Mouse (Mus musculus) MEL (cell line): ENCODE measurements at regions not wholly inside any gene's neighbourhood (a gene's known extent, or its start where the extent isn't known, plus 50 kb on each side); places are given as distances from the start of the nearest gene placed in this dataset.

Source experiments
- DNase-seq: peaks from one replicate; pipeline ENCODE4 v3.0.0; 2011; ENCODE audit warnings: low read depth, low spot score
- H3K27ac ChIP-seq: 2 replicates; pipeline ENCODE4 v1.5.1; 2012; ENCODE audit warnings: low read depth, mild to moderate bottlenecking, control low read depth, low read length, moderate library complexity; ENCODE audit not compliant: control insufficient read depth
- H3K27me3 ChIP-seq, 2 experiments: fragments of 150-350 bp in 1 of 2; sonication (generic) in 1 of 2; 2 replicates each; pipeline ENCODE4 v1.6.1; 2012; ENCODE audit warnings: low read length in 2 of 2, mild to moderate bottlenecking in 2 of 2, improper control_type of control experiment in 1 of 2, moderate library complexity in 1 of 2; ENCODE audit not compliant: insufficient read depth in 2 of 2, control insufficient read depth in 1 of 2
- H3K36me3 ChIP-seq, 2 experiments: 2 replicates each; pipeline ENCODE4 v1.6.1; 2012 to 2014; ENCODE audit warnings: low read length in 2 of 2, improper control_type of control experiment in 1 of 2, inconsistent platforms in 1 of 2, mild to moderate bottlenecking in 1 of 2; ENCODE audit not compliant: insufficient read depth in 2 of 2, control insufficient read depth in 1 of 2
- H3K4me1 ChIP-seq, 2 experiments: fragments of 150-350 bp in 1 of 2; sonication (generic) in 1 of 2; 2 replicates each; pipeline ENCODE4 v1.6.1; 2012; ENCODE audit warnings: low read length in 2 of 2, improper control_type of control experiment in 1 of 2, mild to moderate bottlenecking in 1 of 2; ENCODE audit not compliant: insufficient read depth in 2 of 2, control insufficient read depth in 1 of 2
- H3K4me3 ChIP-seq, 2 experiments: fragments of 150-350 bp in 1 of 2; sonication (generic) in 1 of 2; 2 replicates each; pipeline ENCODE4 v1.5.1; 2012; ENCODE audit warnings: low read depth in 2 of 2, low read length in 2 of 2, mild to moderate bottlenecking in 2 of 2, moderate library complexity in 2 of 2, control low read depth in 1 of 2, improper control_type of control experiment in 1 of 2; ENCODE audit not compliant: control insufficient read depth in 1 of 2, insufficient read depth in 1 of 2
- H3K79me2 ChIP-seq: 2 replicates; pipeline ENCODE4 v1.6.1; 2012; ENCODE audit warnings: mild to moderate bottlenecking, low read length, moderate library complexity; ENCODE audit not compliant: control insufficient read depth, poor library complexity, insufficient read depth
- H3K9ac ChIP-seq: 2 replicates; pipeline ENCODE4 v1.6.1; 2012; ENCODE audit warnings: low read depth, mild to moderate bottlenecking, control low read depth, low read length, moderate library complexity; ENCODE audit not compliant: control insufficient read depth, poor library complexity, severe bottlenecking
- H3K9me3 ChIP-seq: fragments of 150-350 bp; sonication (generic); replicated peaks from 2 replicates; pipeline ENCODE4 v1.6.1; 2012; ENCODE audit warnings: mild to moderate bottlenecking, low read length, improper control_type of control experiment, moderate library complexity; ENCODE audit not compliant: insufficient read depth
- CHD1 ChIP-seq: IDR thresholded peaks from 2 replicates; pipeline ENCODE4 v1.6.1; 2012; ENCODE audit warnings: low read depth, mild to moderate bottlenecking, inconsistent platforms, low read length, improper control_type of control experiment
- E2F4 ChIP-seq: IDR thresholded peaks from 2 replicates; pipeline ENCODE4 v1.6.1; 2011; ENCODE audit warnings: low read depth, low read length, improper control_type of control experiment, borderline replicate concordance
- ELF1 ChIP-seq: IDR thresholded peaks from 2 replicates; pipeline ENCODE4 v1.6.1; 2014; ENCODE audit warnings: low read depth, mild to moderate bottlenecking, inconsistent platforms, low read length, improper control_type of control experiment, moderate library complexity
- EP300 ChIP-seq, 2 experiments: IDR thresholded peaks; 2 replicates each; pipeline ENCODE4 v1.6.1; 2011; ENCODE audit warnings: improper control_type of control experiment in 2 of 2, low read length in 2 of 2, low read depth in 1 of 2, mild to moderate bottlenecking in 1 of 2
- ETS1 ChIP-seq: IDR thresholded peaks from 2 replicates; pipeline ENCODE4 v1.6.1; 2012; ENCODE audit warnings: low read depth, mild to moderate bottlenecking, inconsistent platforms, low read length, improper control_type of control experiment, moderate library complexity
- HCFC1 ChIP-seq: IDR thresholded peaks from 2 replicates; pipeline ENCODE4 v1.6.1; 2012; ENCODE audit warnings: low read depth, mild to moderate bottlenecking, inconsistent platforms, low read length, improper control_type of control experiment, moderate library complexity
- JUND ChIP-seq: IDR thresholded peaks from 2 replicates; pipeline ENCODE4 v1.6.1; 2011; ENCODE audit warnings: low read depth, mild to moderate bottlenecking, improper control_type of control experiment, low read length
- MXI1 ChIP-seq: IDR thresholded peaks from 2 replicates; pipeline ENCODE4 v1.6.1; 2011; ENCODE audit warnings: mild to moderate bottlenecking, low read depth, low read length, improper control_type of control experiment
- MYB ChIP-seq: IDR thresholded peaks from 2 replicates; pipeline ENCODE4 v1.6.1; 2011; ENCODE audit warnings: mild to moderate bottlenecking, low read depth, low read length, improper control_type of control experiment
- NELFE ChIP-seq: IDR thresholded peaks from 2 replicates; pipeline ENCODE4 v1.6.1; 2011; ENCODE audit warnings: low read depth, low read length, improper control_type of control experiment
- NRF1 ChIP-seq: IDR thresholded peaks from 2 replicates; pipeline ENCODE4 v1.6.1; 2014; ENCODE audit warnings: low read depth, mild to moderate bottlenecking, inconsistent platforms, low read length, improper control_type of control experiment, moderate library complexity; ENCODE audit not compliant: poor library complexity, insufficient read depth, severe bottlenecking
- POLR2A ChIP-seq, 2 experiments: IDR thresholded peaks; 2 replicates each; pipeline ENCODE4 v1.6.1; 2011 to 2012; ENCODE audit warnings: low read length in 2 of 2, mild to moderate bottlenecking in 2 of 2, control low read depth in 1 of 2, improper control_type of control experiment in 1 of 2, low read depth in 1 of 2, moderate library complexity in 1 of 2; ENCODE audit not compliant: control insufficient read depth in 1 of 2, insufficient read depth in 1 of 2, poor library complexity in 1 of 2
- POLR2AphosphoS2 ChIP-seq: IDR thresholded peaks from 2 replicates; pipeline ENCODE4 v1.6.1; 2011; ENCODE audit warnings: low read length, improper control_type of control experiment
- POLR2AphosphoS5 ChIP-seq: IDR thresholded peaks from 2 replicates; pipeline ENCODE4 v1.6.1; 2012; ENCODE audit warnings: low read depth, borderline replicate concordance, mild to moderate bottlenecking, inconsistent platforms, low read length, moderate library complexity, mixed read lengths
- SIN3A ChIP-seq: IDR thresholded peaks from 2 replicates; pipeline ENCODE4 v1.6.1; 2012; ENCODE audit warnings: low read length, improper control_type of control experiment, inconsistent platforms
- SMC3 ChIP-seq: IDR thresholded peaks from 2 replicates; pipeline ENCODE4 v1.6.1; 2011; ENCODE audit warnings: low read depth, low read length, improper control_type of control experiment
- TAL1 ChIP-seq: IDR thresholded peaks from 2 replicates; pipeline ENCODE4 v1.6.1; 2012; ENCODE audit warnings: mild to moderate bottlenecking, inconsistent platforms, low read length, moderate library complexity, mixed read lengths
- USF1 ChIP-seq: IDR thresholded peaks from 2 replicates; pipeline ENCODE4 v1.6.1; 2014; ENCODE audit warnings: low read depth, mild to moderate bottlenecking, inconsistent platforms, low read length, improper control_type of control experiment, moderate library complexity
- USF2 ChIP-seq, 2 experiments: IDR thresholded peaks; 2 replicates each; pipeline ENCODE4 v1.6.1; 2011 to 2012; ENCODE audit warnings: improper control_type of control experiment in 2 of 2, low read length in 2 of 2, borderline replicate concordance in 1 of 2, inconsistent platforms in 1 of 2, low read depth in 1 of 2, mild to moderate bottlenecking in 1 of 2; ENCODE audit not compliant: insufficient read depth in 1 of 2
- ZC3H11A ChIP-seq: IDR thresholded peaks from 2 replicates; pipeline ENCODE4 v1.6.1; 2012; ENCODE audit warnings: low read depth, mild to moderate bottlenecking, inconsistent platforms, low read length, improper control_type of control experiment
- ZKSCAN1 ChIP-seq: IDR thresholded peaks from 2 replicates; pipeline ENCODE4 v1.6.1; 2012; ENCODE audit warnings: low read depth, mild to moderate bottlenecking, inconsistent platforms, low read length, improper control_type of control experiment, moderate library complexity
- ZNF384 ChIP-seq: IDR thresholded peaks from 2 replicates; pipeline ENCODE4 v1.6.1; 2012; ENCODE audit warnings: low read depth, mild to moderate bottlenecking, inconsistent platforms, low read length, improper control_type of control experiment

DNA sequence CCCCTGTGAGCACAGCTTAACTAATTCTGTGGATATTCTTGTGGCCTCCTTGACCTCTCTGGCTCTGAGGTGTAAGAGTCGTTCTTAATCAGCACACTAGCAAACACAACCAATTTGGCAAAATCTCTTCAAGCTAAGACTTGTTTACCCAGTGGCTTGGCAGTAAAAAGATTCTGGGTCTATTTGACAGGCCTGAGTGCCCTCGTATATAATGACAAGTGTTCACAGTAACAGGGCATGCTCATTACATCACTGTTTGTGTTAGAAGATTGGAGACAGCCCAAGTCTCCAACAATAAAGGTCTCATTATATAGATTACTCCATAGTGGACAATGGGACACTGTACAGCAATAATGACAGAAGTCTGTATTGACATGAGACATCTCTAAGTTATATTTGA, 101.2 kb upstream of the Mgat5 start:
- Histone ChIP-seq H3K4me1 (no peaks in the 10 kb centered on the region), H3K36me3 (no peaks in the 10 kb centered on the region), H3K9me3 (no peaks in the 10 kb centered on the region), H3K9ac (no peak overlapping the region), H3K79me2 (no peaks in the 10 kb centered on the region), H3K27ac (no peak overlapping the region), H3K27me3 (no peaks in the 10 kb centered on the region), H3K4me3 (no peak overlapping the region)
- DNase-seq = no peak
- TF ChIP-seq POLR2A (IDR thresholded peaks at IDR 0.05; ENCODE audit: control insufficient read depth in 1 of 2, insufficient read depth in 1 of 2, low read depth in 1 of 2, low read length in 2 of 2, poor library complexity in 1 of 2) = no peak
- no peak for TF ChIP-seq ZC3H11A
- TF ChIP-seq E2F4 = no peak
- no peak for TF ChIP-seq NELFE
- TF ChIP-seq SMC3 = no peak
- no peak for TF ChIP-seq EP300 (IDR thresholded peaks at IDR 0.05; ENCODE audit: low read depth in 1 of 2, low read length in 2 of 2)
- TF ChIP-seq HCFC1 = no peak

DNA sequence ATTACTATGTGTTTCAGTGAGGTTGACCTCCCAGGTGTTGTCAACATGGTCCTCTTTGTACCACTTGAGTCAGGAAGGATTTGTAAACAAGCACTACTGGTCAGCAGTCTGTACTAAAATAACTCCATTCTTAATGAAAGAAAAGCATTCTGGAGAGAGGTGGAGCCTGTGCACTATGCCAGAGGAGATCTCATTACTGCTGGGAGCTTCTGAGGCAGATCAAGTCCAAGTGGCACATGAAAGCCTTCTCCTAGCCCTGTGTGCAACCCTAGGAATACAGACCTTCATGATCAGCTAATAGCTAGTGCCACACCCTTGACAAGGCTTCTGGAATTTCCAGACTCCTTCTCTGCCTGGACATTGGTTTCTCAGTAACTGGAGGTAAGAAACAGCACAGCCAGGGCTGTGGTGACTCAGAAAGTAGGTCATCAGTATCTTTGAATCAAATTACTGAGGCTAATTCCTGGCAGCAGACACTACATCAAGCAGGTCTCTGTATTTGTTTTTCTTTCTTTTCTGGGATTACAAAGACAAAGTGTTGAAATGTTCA, 105.9 kb upstream of the Mgat5 start:
- Histone ChIP-seq H3K9me3 (no peaks in the 10 kb centered on the region), H3K4me1 (no peaks in the 10 kb centered on the region), H3K79me2 (no peaks in the 10 kb centered on the region), H3K27ac (no peak overlapping the region), H3K4me3 (no peak overlapping the region), H3K36me3 (no peaks in the 10 kb centered on the region), H3K27me3 (no peaks in the 10 kb centered on the region), H3K9ac (no peak overlapping the region)
- no peak for DNase-seq
- TF ChIP-seq JUND (no peak), MYB (no peak), ZKSCAN1 (no peak), POLR2AphosphoS5 (no peak), ZNF384 (no peak), USF1 (no peak), MXI1 (no peak), POLR2AphosphoS2 (no peak)
- TF ChIP-seq, all 39 proteins: peak for 0

DNA sequence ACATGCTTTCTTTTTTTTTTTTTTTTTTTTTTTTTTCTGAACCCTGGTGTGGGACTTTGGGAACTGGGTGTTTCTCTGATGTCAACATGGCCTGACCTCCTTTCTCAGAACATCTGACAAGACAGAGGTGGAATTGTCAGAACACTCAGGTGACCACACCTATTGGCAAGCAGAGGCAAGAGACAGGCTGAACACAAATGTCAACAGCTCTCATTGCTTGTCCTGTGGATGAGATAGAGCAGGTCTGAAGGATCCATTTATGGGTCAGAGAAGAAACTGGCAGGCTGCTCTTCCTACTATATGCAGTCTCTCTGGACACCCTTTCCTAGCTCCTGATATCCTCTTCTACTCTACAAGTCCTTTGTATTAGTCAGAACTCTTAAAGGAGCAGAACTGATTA, 117.2 kb upstream of the Mgat5 start:
- Histone ChIP-seq H3K4me1 (no peaks in the 10 kb centered on the region), H3K9me3 (no peaks in the 10 kb centered on the region), H3K79me2 (no peaks in the 10 kb centered on the region), H3K9ac (no peak overlapping the region), H3K27me3 (no peaks in the 10 kb centered on the region), H3K27ac (no peak overlapping the region), H3K4me3 (no peak overlapping the region), H3K36me3 (no peaks in the 10 kb centered on the region)
- no peak for DNase-seq
- TF ChIP-seq TAL1 = no peak
- no peak for TF ChIP-seq ELF1
- TF ChIP-seq POLR2AphosphoS2 = no peak
- TF ChIP-seq NELFE = no peak
- TF ChIP-seq NRF1 = no peak
- TF ChIP-seq USF1 = no peak
- no peak for TF ChIP-seq SIN3A
- TF ChIP-seq CHD1 = no peak
- TF ChIP-seq ETS1 = no peak
- no peak for TF ChIP-seq USF2 (IDR thresholded peaks at IDR 0.05; ENCODE audit: borderline replicate concordance in 1 of 2, insufficient read depth in 1 of 2, low read depth in 1 of 2, low read length in 2 of 2)
- TF ChIP-seq E2F4 = no peak
